Mouse (Mus musculus): ENCODE data around the gene Gtf2ird1.

GRCm38 (mm10) chr5:134359101-134359500 is 97.4 kb downstream of the Gtf2ird1 start:
- TF ChIP-seq CTCF (IDR thresholded peaks at IDR 0.05; ENCODE audit: low read depth, low read length): no peak
- TF ChIP-seq POLR2A (IDR thresholded peaks at IDR 0.05; ENCODE audit: extremely low read depth, insufficient read depth, low read length): no peak
